In genomic region chrX:166169892-166170799, GRCm38 (mm10) we compare ENCODE assay signal across 8 mouse cellular contexts. TPM values are rescaled to one million over a fixed set of nuclear protein-coding genes. Genes with fewer than 3 reads are reported as not detected.
A peak's percentile ranks its signal among the peaks of the same experiment; 100 is the strongest.
DNase-seq lines count a peak whose midpoint lies in the region; ATAC-seq and TF ChIP-seq lines count a peak whose summit lies in the region.

Gene Gemin8 (plus strand): TSS chrX:166170454.

- WGBS in forebrain, embryonic 11.5 days: 21% methylated on average over 31 of the region's 31 CpGs
- WGBS in heart, embryonic 16.5 days: 13% methylated on average over 31 of the region's 31 CpGs
- WGBS in liver, embryonic 15.5 days (ENCODE audit: insufficient replicate concordance): 13% methylated on average over 31 of the region's 31 CpGs
- 20% methylated on average over 31 of the region's 31 CpGs for WGBS in neural tube, embryonic 12.5 days

- H3K9ac ChIP-seq in CH12.LX (ENCODE audit: insufficient read depth, low read depth): peak within 1 kb of the TSS; percentile 67
- H3K9ac ChIP-seq in forebrain, embryonic 11.5 days (ENCODE audit: low read length): peak within 1 kb of the TSS; percentile 44
- H3K9ac ChIP-seq in heart, embryonic 16.5 days (ENCODE audit: low read length): peak within 1 kb of the TSS; percentile 75
- peak within 1 kb of the TSS; percentile 65 for H3K9ac ChIP-seq in liver, embryonic 15.5 days
- peak within 1 kb of the TSS; percentile 51 for H3K9ac ChIP-seq in neural tube, embryonic 12.5 days

- dilution Hi-C loops in CH12.LX (cut with MboI; ENCODE audit: extremely low pct_ligation_motif_present, extremely low pct_unique_long_range_greater_than_20kb, low sequenced_read_pairs): no loop called here

- peak within 1 kb of the TSS; percentile 64 to 75 (median 71) for H3K4me3 ChIP-seq in CH12.LX (replicated peaks in 1 of 3; ENCODE audit: low read depth in 2 of 3, low read length in 2 of 3, poor library complexity in 1 of 3)
- peak within 1 kb of the TSS; percentile 45 for H3K4me3 ChIP-seq in forebrain, embryonic 11.5 days (ENCODE audit: low read depth, low read length)
- peak within 1 kb of the TSS; percentile 75 for H3K4me3 ChIP-seq in heart, embryonic 16.5 days (ENCODE audit: low read length)
- H3K4me3 ChIP-seq in liver, embryonic 15.5 days (replicated peaks): peak within 1 kb of the TSS; percentile 72
- peak within 1 kb of the TSS; percentile 44 for H3K4me3 ChIP-seq in neural tube, embryonic 12.5 days

- no peak within 1 kb of the TSS for H3K27ac ChIP-seq in CH12.LX (ENCODE audit: insufficient read depth, low read depth)
- H3K27ac ChIP-seq in forebrain, embryonic 11.5 days (ENCODE audit: low read depth, low read length): peak within 1 kb of the TSS; percentile 68
- peak within 1 kb of the TSS; percentile 79 for H3K27ac ChIP-seq in heart, embryonic 16.5 days (ENCODE audit: low read length)
- peak within 1 kb of the TSS; percentile 66; the same call in 1 of the 2 replicates for H3K27ac ChIP-seq in liver, embryonic 15.5 days (replicated peaks)
- 0 out of 2 replicates have a peak within 1 kb of the TSS, but pooled peaks have one; percentile 32 for H3K27ac ChIP-seq in neural tube, embryonic 12.5 days

- DNase-seq in CH12.LX (ENCODE audit: extremely low read depth): peak; percentile 95
- DNase-seq in c-Kit-positive CD71-positive TER-119-negative erythroid progenitor cells, embryonic 14.5 days (ENCODE audit: low read depth): peak; percentile 88
- peak; percentile 94 for DNase-seq in forebrain, embryonic 11.5 days (ENCODE audit: low spot score)
- peak; percentile 96 for DNase-seq in kidney, postnatal 36 days
- DNase-seq in telencephalon, adult 2 months (ENCODE audit: low read depth, low spot score): peak; percentile 94

- peaks cover 0 to 16% of the 10 kb centered on the region in 2 experiments; a peak in 2 of 4 replicates for H3K4me1 ChIP-seq in CH12.LX (ENCODE audit: control insufficient read depth in 1 of 2, insufficient read depth in 2 of 2)
- no peaks in the 10 kb centered on the region for H3K4me1 ChIP-seq in forebrain, embryonic 11.5 days (replicated peaks; ENCODE audit: control insufficient read depth, insufficient read depth, low read length)
- H3K4me1 ChIP-seq in heart, embryonic 16.5 days (ENCODE audit: control insufficient read depth, insufficient read depth, low read length): no peaks in the 10 kb centered on the region
- peaks cover 26% of the 10 kb centered on the region for H3K4me1 ChIP-seq in liver, embryonic 15.5 days (replicated peaks)
- H3K4me1 ChIP-seq in neural tube, embryonic 12.5 days: peaks cover 6% of the 10 kb centered on the region

- H3K27me3 ChIP-seq in CH12.LX (replicated peaks): no peaks in the 10 kb centered on the region
- no peaks in the 10 kb centered on the region; the same call in 1 of the 2 replicates for H3K27me3 ChIP-seq in forebrain, embryonic 11.5 days (ENCODE audit: control insufficient read depth, insufficient read depth, low read length)
- no peaks in the 10 kb centered on the region for H3K27me3 ChIP-seq in heart, embryonic 16.5 days (ENCODE audit: control insufficient read depth, insufficient read depth, low read length)
- no peaks in the 10 kb centered on the region for H3K27me3 ChIP-seq in liver, embryonic 15.5 days
- H3K27me3 ChIP-seq in neural tube, embryonic 12.5 days (replicated peaks): no peaks in the 10 kb centered on the region

- peaks cover 9% of the 10 kb centered on the region; the same call in 1 of the 2 replicates for H3K79me2 ChIP-seq in CH12.LX (replicated peaks; ENCODE audit: control insufficient read depth, extremely low read depth, insufficient read depth, poor library complexity, severe bottlenecking)

- TF ChIP-seq EP300 in CH12.LX (IDR thresholded peaks at IDR 0.05; ENCODE audit: low read length): no peak

- in situ Hi-C loops in CH12.LX (cut with MboI; ENCODE audit: low pct_ligation_motif_present, low pct_unique_long_range_greater_than_20kb, low sequenced_read_pairs): loop anchor here (5.0 to 10.0 kb wide), 2 partner anchors 185 to 482 kb away; no protein-coding TSS in a partner anchor

- TF ChIP-seq POLR2A in CH12.LX (IDR thresholded peaks at IDR 0.05; ENCODE audit: low read depth, low read length): peak; percentile 49

- peak; percentile 98 for ATAC-seq in forebrain, embryonic 11.5 days (replicated peaks; ENCODE audit: low FRiP score)
- ATAC-seq in heart, embryonic 16.5 days (replicated peaks; ENCODE audit: extremely low read depth, insufficient read depth, low FRiP score): peak; percentile 99
- ATAC-seq in liver, embryonic 15.5 days (ENCODE audit: insufficient read depth): peak; percentile 97
- ATAC-seq in neural tube, embryonic 12.5 days (ENCODE audit: low FRiP score, low read depth): peak; percentile 98

- H3K4me2 ChIP-seq in CH12.LX (ENCODE audit: insufficient read depth, low read depth, poor library complexity, severe bottlenecking): peak within 1 kb of the TSS; percentile 67
- peak within 1 kb of the TSS; percentile 50 for H3K4me2 ChIP-seq in forebrain, embryonic 11.5 days (ENCODE audit: low read depth, low read length, severe bottlenecking)
- peak within 1 kb of the TSS; percentile 70 for H3K4me2 ChIP-seq in heart, embryonic 16.5 days (ENCODE audit: low read depth, low read length)
- peak within 1 kb of the TSS; percentile 72 for H3K4me2 ChIP-seq in liver, embryonic 15.5 days
- peak within 1 kb of the TSS; percentile 54 for H3K4me2 ChIP-seq in neural tube, embryonic 12.5 days (replicated peaks)

- H3K9me3 ChIP-seq in CH12.LX (replicated peaks; ENCODE audit: low read length): no peaks in the 10 kb centered on the region
- H3K9me3 ChIP-seq in forebrain, embryonic 11.5 days (ENCODE audit: control insufficient read depth, low read length): no peaks in the 10 kb centered on the region
- no peaks in the 10 kb centered on the region for H3K9me3 ChIP-seq in heart, embryonic 16.5 days (replicated peaks; ENCODE audit: control insufficient read depth, low read length)
- no peaks in the 10 kb centered on the region for H3K9me3 ChIP-seq in liver, embryonic 15.5 days (replicated peaks)
- H3K9me3 ChIP-seq in neural tube, embryonic 12.5 days: no peaks in the 10 kb centered on the region

- no peak; the same call in 1 of the 2 replicates for TF ChIP-seq RAD21 in CH12.LX (IDR thresholded peaks at IDR 0.05; ENCODE audit: low read depth, low read length)

- no peak for TF ChIP-seq CTCF in CH12.LX (conservative IDR thresholded peaks at IDR 0.05 in 1 of 2, IDR thresholded peaks at IDR 0.05 in 1 of 2; ENCODE audit: low read depth in 2 of 2, low read length in 2 of 2)

- no peaks in the 10 kb centered on the region for H3K36me3 ChIP-seq in CH12.LX (replicated peaks in 1 of 2; ENCODE audit: control insufficient read depth in 1 of 2, insufficient read depth in 1 of 2, low read length in 1 of 2)
- H3K36me3 ChIP-seq in forebrain, embryonic 11.5 days (ENCODE audit: control insufficient read depth, insufficient read depth, low read length): no peaks in the 10 kb centered on the region
- no peaks in the 10 kb centered on the region for H3K36me3 ChIP-seq in heart, embryonic 16.5 days (ENCODE audit: control insufficient read depth, insufficient read depth)
- no peaks in the 10 kb centered on the region for H3K36me3 ChIP-seq in liver, embryonic 15.5 days (replicated peaks)
- no peaks in the 10 kb centered on the region for H3K36me3 ChIP-seq in neural tube, embryonic 12.5 days

TF ChIP-seq in CH12.LX, 34 proteins besides CTCF, POLR2A, EP300 and RAD21:
- TF ChIP-seq CHD2 (IDR thresholded peaks at IDR 0.05; ENCODE audit: low read length) (peak; percentile 59; the same call in 1 of the 2 replicates), MAX (IDR thresholded peaks at IDR 0.05; ENCODE audit: low read length) (no peak), MXI1 (IDR thresholded peaks at IDR 0.05; ENCODE audit: low read depth, low read length) (peak; percentile 84; the same call in 1 of the 2 replicates), CHD1 (IDR thresholded peaks at IDR 0.05; ENCODE audit: low read depth, low read length) (0 out of 2 replicates have a peak, but pooled peaks have one; percentile 61), SIN3A (IDR thresholded peaks at IDR 0.05; ENCODE audit: low read length) (peak; percentile 80), ZC3H11A (IDR thresholded peaks at IDR 0.05; ENCODE audit: low read depth, low read length) (no peak), NELFE (IDR thresholded peaks at IDR 0.05; ENCODE audit: low read depth, low read length) (0 out of 2 replicates have a peak, but pooled peaks have one; percentile 38), MAFK (IDR thresholded peaks at IDR 0.05; ENCODE audit: insufficient replicate concordance, low read length) (no peak), ELF1 (IDR thresholded peaks at IDR 0.05; ENCODE audit: low read depth, low read length) (peak; percentile 91), KAT2A (IDR thresholded peaks at IDR 0.05; ENCODE audit: insufficient replicate concordance, low read length) (no peak), BHLHE40 (IDR thresholded peaks at IDR 0.05; ENCODE audit: low read depth, low read length) (peak; percentile 59), HCFC1 (IDR thresholded peaks at IDR 0.05; ENCODE audit: low read depth, low read length) (peak; percentile 78), ETS1 (conservative IDR thresholded peaks at IDR 0.05; ENCODE audit: low read depth, low read length) (no peak), JUND (conservative IDR thresholded peaks at IDR 0.05; ENCODE audit: low read depth, low read length) (no peak)

RNA-seq across cellular contexts. Expression of gene Gemin8, which starts in this region (rescaled TPM):
- total RNA-seq in CH12.LX (2012; rRNA removed): 8.8 and 10.7 TPM in 2 replicates
- total RNA-seq in CH12.LX (2014; rRNA removed): 13.0 and 15.8 TPM in 2 replicates
- polyA plus RNA-seq in CH12.LX (2012; ENCODE audit: insufficient read length, low read depth): 20.1 and 24.7 TPM in 2 replicates
- polyA plus RNA-seq in forebrain, embryonic 11.5 days (2014; fragmentation: Nextera tagmentation; extraction: Ambion mirVana): 18.9 and 20.7 TPM in 2 replicates
- polyA plus RNA-seq in heart, embryonic 16.5 days (2015; fragmentation: Nextera tagmentation; extraction: Ambion mirVana): 6.8 and 7.6 TPM in 2 replicates
- 5.1 and 5.2 TPM in 2 replicates for polyA plus RNA-seq in liver, embryonic 15.5 days (2015; fragmentation: Nextera tagmentation; extraction: Ambion mirVana)
- polyA plus RNA-seq in neural tube, embryonic 12.5 days (2016; fragmentation: Nextera tagmentation; extraction: Ambion mirVana): 10.8 and 10.9 TPM in 2 replicates
